Mouse (Mus musculus) hindbrain, postnatal 0 days (tissue): ENCODE measurements at regions not wholly inside any gene's neighbourhood (a gene's known extent, or its start where the extent isn't known, plus 50 kb on each side); places are given as distances from the start of the nearest gene placed in this dataset.

ENCODE experiments used
- ATAC-seq: fragments of 200-750 bp; cut with Nextera tagmentation; 2 replicates; pipeline ENCODE4 v1.8.0; 2017; ENCODE audit warnings: mild to moderate bottlenecking, moderate TSS enrichment, moderate library complexity
- DNase-seq: peaks from one replicate; pipeline ENCODE4 v3.0.0-alpha.2; 2015; ENCODE audit warnings: low spot score
- H3K27ac ChIP-seq: fragments of 300-500 bp; sonication (generic); 2 replicates; pipeline ENCODE4 v1.5.1; 2014; ENCODE audit warnings: mild to moderate bottlenecking
- H3K27me3 ChIP-seq: fragments of 300-500 bp; sonication (generic); 2 replicates; pipeline ENCODE4 v1.6.1; 2014; ENCODE audit warnings: low read length, mixed read lengths; ENCODE audit not compliant: insufficient read depth
- H3K36me3 ChIP-seq: fragments of 300-500 bp; sonication (generic); 2 replicates; pipeline ENCODE4 v1.6.1; 2014; ENCODE audit warnings: low read length, mixed read lengths; ENCODE audit not compliant: insufficient read depth
- H3K4me1 ChIP-seq: fragments of 300-500 bp; sonication (generic); 2 replicates; pipeline ENCODE4 v1.6.1; 2014; ENCODE audit warnings: antibody characterized with exemption, low read length, mixed read lengths; ENCODE audit not compliant: insufficient read depth
- H3K4me2 ChIP-seq: fragments of 300-500 bp; sonication (generic); 2 replicates; pipeline ENCODE4 v1.6.1; 2014; ENCODE audit warnings: low read depth, mild to moderate bottlenecking, low read length, moderate library complexity, mixed read lengths
- H3K4me3 ChIP-seq: fragments of 300-500 bp; sonication (generic); 2 replicates; pipeline ENCODE4 v1.5.1; 2014; ENCODE audit warnings: low read length
- H3K9ac ChIP-seq: fragments of 300-500 bp; sonication (generic); replicated peaks from 2 replicates; pipeline ENCODE4 v1.6.1; 2014; ENCODE audit warnings: mild to moderate bottlenecking, low read length, moderate library complexity, mixed read lengths
- H3K9me3 ChIP-seq: fragments of 300-500 bp; sonication (generic); 2 replicates; pipeline ENCODE4 v1.6.1; 2016; ENCODE audit warnings: low read length, mixed read lengths
- CTCF ChIP-seq: IDR thresholded peaks from 2 replicates; pipeline ENCODE4 v1.5.1; 2016; ENCODE audit warnings: antibody characterized with exemption, control low read depth, low read depth
- WGBS: fragments of 180-500 bp; shearing (Covaris S2); extraction: QIAGEN DNeasy Blood & Tissue Kit; methylation state at CpG from one replicate; pipeline ENCODE4 v1.1.7; 2014; 5-methylcytosine and 5-hydroxymethylcytosine counted together

GRCm38 (mm10) chr2:115469165-115469821 is 112.2 kb upstream of the BC052040 start:
- no peak for DNase-seq
- no peak for TF ChIP-seq CTCF

GRCm38 (mm10) chr2:115472393-115472792 is 109.1 kb upstream of the BC052040 start:
- Histone ChIP-seq H3K9ac (no peak overlapping the region), H3K4me1 (no peaks in the 10 kb centered on the region), H3K9me3 (no peaks in the 10 kb centered on the region), H3K36me3 (no peaks in the 10 kb centered on the region), H3K4me2 (no peak overlapping the region), H3K27me3 (no peaks in the 10 kb centered on the region), H3K4me3 (no peak overlapping the region), H3K27ac (no peak overlapping the region)
- TF ChIP-seq CTCF, result no peak
- ATAC-seq, result no peak
- DNase-seq, result no peak
- WGBS, result 91% methylated on average over 2 of the region's 2 CpGs

More at GRCm38 (mm10) chr2:115469165-115469821, 112.2 kb upstream of the BC052040 start:
- H3K9me3 ChIP-seq, result no peaks in the 10 kb centered on the region
- no peak for ATAC-seq
- no peak overlapping the region for H3K27ac ChIP-seq
- no peaks in the 10 kb centered on the region for H3K36me3 ChIP-seq
- no peak overlapping the region for H3K4me2 ChIP-seq
- WGBS, result 80% methylated on average over 6 of the region's 6 CpGs
- no peak overlapping the region for H3K4me3 ChIP-seq
- no peaks in the 10 kb centered on the region for H3K4me1 ChIP-seq
- H3K9ac ChIP-seq, result no peak overlapping the region
- no peaks in the 10 kb centered on the region for H3K27me3 ChIP-seq

GRCm38 (mm10) chr2:115483418-115484288 is 97.9 kb upstream of the BC052040 start:
- no peak for ATAC-seq
- WGBS, result 76% methylated on average over 13 of the region's 13 CpGs
- H3K4me2 ChIP-seq, result no peak overlapping the region

GRCm38 (mm10) chr2:115488465-115488864 is 93.1 kb upstream of the BC052040 start:
- WGBS, result 64% methylated on average over 4 of the region's 4 CpGs
- Histone ChIP-seq H3K9ac (no peak overlapping the region), H3K4me1 (no peaks in the 10 kb centered on the region), H3K27me3 (no peaks in the 10 kb centered on the region), H3K27ac (no peak overlapping the region), H3K9me3 (no peaks in the 10 kb centered on the region), H3K36me3 (no peaks in the 10 kb centered on the region), H3K4me3 (no peak overlapping the region), H3K4me2 (no peak overlapping the region)
- ATAC-seq (no peak), DNase-seq (peak; percentile 33)
- TF ChIP-seq CTCF, result no peak

More at GRCm38 (mm10) chr2:115483418-115484288, 97.9 kb upstream of the BC052040 start:
- Histone ChIP-seq H3K36me3 (no peaks in the 10 kb centered on the region), H3K4me3 (no peak overlapping the region), H3K4me1 (no peaks in the 10 kb centered on the region), H3K9me3 (no peaks in the 10 kb centered on the region), H3K27ac (no peak overlapping the region), H3K27me3 (no peaks in the 10 kb centered on the region), H3K9ac (no peak overlapping the region)
- DNase-seq, result no peak
- no peak for TF ChIP-seq CTCF

- TF ChIP-seq CTCF, result no peak
- no peaks in the 10 kb centered on the region for H3K36me3 ChIP-seq
- no peaks in the 10 kb centered on the region for H3K9me3 ChIP-seq
- H3K4me1 ChIP-seq, result no peaks in the 10 kb centered on the region
- no peak overlapping the region for H3K4me2 ChIP-seq
- no peaks in the 10 kb centered on the region for H3K27me3 ChIP-seq
- no peak for DNase-seq
- WGBS, result 71% methylated on average over 2 of the region's 2 CpGs
- no peak overlapping the region for H3K9ac ChIP-seq
- no peak overlapping the region for H3K4me3 ChIP-seq
- ATAC-seq, result no peak
- H3K27ac ChIP-seq, result no peak overlapping the region
These were observed 88.5 kb upstream of the BC052040 start for GRCm38 (mm10) chr2:115493020-115493419.

- 69% methylated on average over 2 of the region's 2 CpGs for WGBS
These were observed 81.6 kb upstream of the BC052040 start for GRCm38 (mm10) chr2:115499904-115500303.

More at GRCm38 (mm10) chr2:115499904-115500303, 81.6 kb upstream of the BC052040 start:
- Histone ChIP-seq H3K4me1 (no peaks in the 10 kb centered on the region), H3K4me2 (no peak overlapping the region), H3K9me3 (no peaks in the 10 kb centered on the region), H3K27ac (no peak overlapping the region), H3K36me3 (no peaks in the 10 kb centered on the region), H3K9ac (no peak overlapping the region), H3K27me3 (no peaks in the 10 kb centered on the region), H3K4me3 (no peak overlapping the region)
- ATAC-seq (no peak), DNase-seq (no peak)
- no peak for TF ChIP-seq CTCF
